Mouse (Mus musculus) bone marrow, adult 2 months (tissue): ENCODE results near the gene Skap2. TPM values are rescaled to one million over a fixed set of nuclear protein-coding genes. Genes with fewer than 3 reads are reported as not detected.

ENCODE experiments used
- H3K27ac ChIP-seq: fragments of 200-500 bp; 2 replicates; pipeline ENCODE4 v1.5.1; 2012; ENCODE audit warnings: low read depth, mild to moderate bottlenecking, control low read depth, inconsistent platforms, low read length; ENCODE audit not compliant: control insufficient read depth, poor library complexity, insufficient read depth
- H3K4me1 ChIP-seq: fragments of 200-500 bp; 2 replicates; pipeline ENCODE4 v1.6.1; 2011; ENCODE audit warnings: low read length; ENCODE audit not compliant: control insufficient read depth, insufficient read depth
- H3K4me3 ChIP-seq: fragments of 200-500 bp; replicated peaks from 2 replicates; pipeline ENCODE3; 2011; ENCODE audit warnings: mild to moderate bottlenecking, low read depth, low read length, control low read depth; ENCODE audit not compliant: control insufficient read depth
- CTCF ChIP-seq: fragments of 200-500 bp; IDR thresholded peaks from 2 replicates; pipeline ENCODE4 v1.5.1; 2011; ENCODE audit warnings: low read length, control low read depth; ENCODE audit not compliant: control insufficient read depth, insufficient read depth
- POLR2A ChIP-seq: fragments of 200-500 bp; IDR thresholded peaks from 2 replicates; pipeline ENCODE4 v1.6.1; 2011; ENCODE audit warnings: low read depth, mild to moderate bottlenecking, control low read depth, low read length, borderline replicate concordance; ENCODE audit not compliant: control insufficient read depth
- WGBS: fragments of 180-500 bp; shearing (Covaris S2); methylation state at CpG from one replicate; pipeline ENCODE4 v1.1.7; 2018; 5-methylcytosine and 5-hydroxymethylcytosine counted together
- polyA plus RNA-seq: library from polyadenylated mRNA; stranded (reverse); fragments of >200 nt; gene quantifications from 2 replicates; pipeline ENCODE4 v1.2.4, GENCODE M21; 2011; ENCODE audit warnings: low replicate concordance; ENCODE audit not compliant: missing spikeins, insufficient read depth, insufficient read length

The Skap2 gene
- polyA plus RNA-seq, 1 experiment = 102 TPM

- Histone ChIP-seq H3K27ac (no peak overlapping the region), H3K4me3 (no peak overlapping the region), H3K4me1 (no peaks in the 10 kb centered on the region; the same call in 1 of the 2 replicates)
- WGBS = 57% methylated on average over 3 of the region's 3 CpGs
- no peak for TF ChIP-seq POLR2A
- no peak for TF ChIP-seq CTCF
Measured at GRCm38 (mm10) chr6:51886902-51887431, 125.4 kb downstream of the Skap2 start.

GRCm38 (mm10) chr6:51882880-51883274 is 129.5 kb downstream of the Skap2 start:
- TF ChIP-seq CTCF = no peak
- no peak for TF ChIP-seq POLR2A
- WGBS = 91% methylated on average over 5 of the region's 5 CpGs
- Histone ChIP-seq H3K4me1 (peaks cover 4% of the 10 kb centered on the region; the same call in 1 of the 2 replicates), H3K4me3 (no peak overlapping the region), H3K27ac (no peak overlapping the region)

GRCm38 (mm10) chr6:51882266-51882879 is 130.0 kb downstream of the Skap2 start:
- WGBS = 65% methylated on average over 17 of the region's 17 CpGs
- Histone ChIP-seq H3K4me1 (peaks cover 4% of the 10 kb centered on the region; the same call in 1 of the 2 replicates), H3K4me3 (no peak overlapping the region), H3K27ac (no peak overlapping the region)
- TF ChIP-seq POLR2A (no peak), CTCF (no peak)

GRCm38 (mm10) chr6:51881181-51881968 is 131.0 kb downstream of the Skap2 start:
- peaks cover 4% of the 10 kb centered on the region; the same call in 1 of the 2 replicates for H3K4me1 ChIP-seq
- WGBS = 17% methylated on average over 13 of the region's 13 CpGs
- no peak overlapping the region for H3K27ac ChIP-seq
- TF ChIP-seq POLR2A (no peak), CTCF (no peak)
- H3K4me3 ChIP-seq = no peak overlapping the region

GRCm38 (mm10) chr6:51880778-51881177 is 131.6 kb downstream of the Skap2 start:
- no peak overlapping the region for H3K27ac ChIP-seq
- 34% methylated on average over 6 of the region's 6 CpGs for WGBS
- H3K4me1 ChIP-seq = peaks cover 4% of the 10 kb centered on the region; the same call in 1 of the 2 replicates
- no peak overlapping the region for H3K4me3 ChIP-seq
- TF ChIP-seq CTCF (no peak), POLR2A (no peak)

- WGBS = 51% methylated on average over 2 of the region's 2 CpGs
- TF ChIP-seq CTCF = no peak
- TF ChIP-seq POLR2A = no peak
- Histone ChIP-seq H3K27ac (no peak overlapping the region), H3K4me3 (no peak overlapping the region), H3K4me1 (peaks cover 4% of the 10 kb centered on the region; the same call in 1 of the 2 replicates)
Measured at GRCm38 (mm10) chr6:51878551-51878950, 133.8 kb downstream of the Skap2 start.

- no peak for TF ChIP-seq POLR2A
- peaks cover 4% of the 10 kb centered on the region; the same call in 1 of the 2 replicates for H3K4me1 ChIP-seq
- no peak overlapping the region for H3K4me3 ChIP-seq
- H3K27ac ChIP-seq = no peak overlapping the region
- 59% methylated on average over 13 of the region's 13 CpGs for WGBS
Measured at GRCm38 (mm10) chr6:51876841-51877553, 135.4 kb downstream of the Skap2 start.
